Mouse (Mus musculus): ENCODE measurements around the gene Mtln. TPM values are rescaled to one million over a fixed set of nuclear protein-coding genes. Genes with fewer than 3 reads are reported as not detected.

Mtln gene
- total and polyA plus RNA-seq, 3 experiments = 49.6 to 56.7 (median 54.0) TPM

GRCm38 (mm10) chr2:127832103-127832832 lies 40.0 kb upstream of the Mtln start:
- peak overlapping the region; percentile 45 for H3K4me3 ChIP-seq
- no peaks in the 10 kb centered on the region for H3K79me2 ChIP-seq (replicated peaks; ENCODE audit: control insufficient read depth, insufficient read depth, low read length)
- no peaks in the 10 kb centered on the region for H3K4me1 ChIP-seq (ENCODE audit: control insufficient read depth, insufficient read depth, low read length)
- H3K27me3 ChIP-seq (ENCODE audit: control insufficient read depth, insufficient read depth, low read length) = no peaks in the 10 kb centered on the region
- TF ChIP-seq EP300 (IDR thresholded peaks at IDR 0.05; ENCODE audit: insufficient read depth, low read depth, low read length) (no peak), CTCF (IDR thresholded peaks at IDR 0.05) (no peak), POLR2A (IDR thresholded peaks at IDR 0.05; ENCODE audit: insufficient read depth, low read depth, low read length) (no peak)
- 31% methylated on average over 11 of the region's 11 CpGs for WGBS
- intact Hi-C loops (cut with DNase I) = no loop called here
- no peaks in the 10 kb centered on the region for H3K36me3 ChIP-seq (ENCODE audit: control insufficient read depth, insufficient read depth, low read length)
- DNase-seq = no peak
- H3K9ac ChIP-seq (ENCODE audit: low read depth, low read length) = no peak overlapping the region
- H3K27ac ChIP-seq = no peak overlapping the region

DNA sequence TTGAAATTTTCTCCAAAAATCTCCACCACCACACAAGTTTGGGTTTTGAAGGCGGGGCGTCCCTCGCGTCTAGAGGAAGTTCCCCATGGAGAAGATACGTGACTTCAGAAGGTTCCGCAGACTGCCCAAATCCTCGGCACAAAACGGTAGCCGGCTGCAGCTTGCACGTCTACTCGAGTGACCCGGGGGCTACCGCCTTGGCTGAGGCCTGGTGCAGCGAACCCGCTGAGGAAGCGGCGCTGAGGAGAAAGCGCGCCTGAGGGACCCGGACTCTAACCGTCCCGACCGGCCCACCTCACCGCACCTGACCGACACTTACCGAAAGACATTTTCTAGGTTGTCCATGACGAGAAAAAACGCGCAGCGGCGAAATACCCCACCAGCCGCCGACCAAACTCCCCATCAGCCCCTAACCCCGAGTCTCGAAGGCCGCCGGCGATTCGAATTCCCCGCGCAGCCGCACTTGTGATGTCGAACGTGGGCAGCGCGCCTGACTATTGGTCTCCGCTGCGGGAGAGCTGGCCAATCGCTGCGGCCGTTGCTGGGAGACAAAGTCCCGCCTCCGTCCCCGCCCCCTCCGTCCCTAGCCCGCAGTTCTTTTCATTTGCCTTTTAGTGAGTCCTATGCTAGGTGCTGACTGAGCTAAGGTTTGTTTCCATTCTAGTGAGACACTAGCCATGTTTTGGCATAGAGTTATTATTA lies 39.3 kb upstream of the Mtln start, which contains the start of gene Bub1:
TSS of gene Bub1 (minus strand) at position 465 of the 702 bp plus-strand sequence.
- Histone ChIP-seq H3K27ac (no peak within 1 kb of the TSS), H3K27me3 (ENCODE audit: control insufficient read depth, insufficient read depth, low read length) (no peaks in the 10 kb centered on the region), H3K4me3 (peak within 1 kb of the TSS; percentile 45), H3K4me1 (ENCODE audit: control insufficient read depth, insufficient read depth, low read length) (no peaks in the 10 kb centered on the region), H3K36me3 (ENCODE audit: control insufficient read depth, insufficient read depth, low read length) (no peaks in the 10 kb centered on the region), H3K79me2 (replicated peaks; ENCODE audit: control insufficient read depth, insufficient read depth, low read length) (no peaks in the 10 kb centered on the region), H3K9ac (ENCODE audit: low read depth, low read length) (peak within 1 kb of the TSS; percentile 42; the same call in 1 of the 2 replicates)
- TF ChIP-seq EP300 (IDR thresholded peaks at IDR 0.05; ENCODE audit: insufficient read depth, low read depth, low read length) (no peak), CTCF (IDR thresholded peaks at IDR 0.05) (peak; percentile 37)
- peak; percentile 92 to 93 for DNase-seq
- WGBS = under 1% methylated on average over 56 of the region's 56 CpGs
- intact Hi-C loops (cut with DNase I) = no loop called here

GRCm38 (mm10) chr2:127789651-127790270 lies 2.5 kb downstream of the Mtln start:
- Histone ChIP-seq H3K27ac (no peak overlapping the region), H3K79me2 (replicated peaks; ENCODE audit: control insufficient read depth, insufficient read depth, low read length) (no peaks in the 10 kb centered on the region), H3K36me3 (ENCODE audit: control insufficient read depth, insufficient read depth, low read length) (peaks cover 4% of the 10 kb centered on the region), H3K9ac (ENCODE audit: low read depth, low read length) (peak overlapping the region; percentile 92; the same call in 1 of the 2 replicates), H3K4me1 (ENCODE audit: control insufficient read depth, insufficient read depth, low read length) (peaks cover 4% of the 10 kb centered on the region), H3K27me3 (ENCODE audit: control insufficient read depth, insufficient read depth, low read length) (no peaks in the 10 kb centered on the region), H3K4me3 (no peak overlapping the region)
- TF ChIP-seq POLR2A (IDR thresholded peaks at IDR 0.05; ENCODE audit: insufficient read depth, low read depth, low read length) (no peak), CTCF (IDR thresholded peaks at IDR 0.05) (no peak), EP300 (IDR thresholded peaks at IDR 0.05; ENCODE audit: insufficient read depth, low read depth, low read length) (no peak)
- intact Hi-C loops (cut with DNase I) = no loop called here
- WGBS = 41% methylated on average over 9 of the region's 9 CpGs
- no peak for DNase-seq

GRCm38 (mm10) chr2:127789138-127789537 lies 3.1 kb downstream of the Mtln start:
- H3K27me3 ChIP-seq (ENCODE audit: control insufficient read depth, insufficient read depth, low read length) = no peaks in the 10 kb centered on the region
- peak overlapping the region; percentile 92 for H3K9ac ChIP-seq (ENCODE audit: low read depth, low read length)
- TF ChIP-seq EP300 (IDR thresholded peaks at IDR 0.05; ENCODE audit: insufficient read depth, low read depth, low read length) (no peak), POLR2A (IDR thresholded peaks at IDR 0.05; ENCODE audit: insufficient read depth, low read depth, low read length) (no peak), CTCF (IDR thresholded peaks at IDR 0.05) (no peak)
- peak overlapping the region; percentile 63 for H3K27ac ChIP-seq
- intact Hi-C loops (cut with DNase I) = no loop called here
- peaks cover 4% of the 10 kb centered on the region for H3K36me3 ChIP-seq (ENCODE audit: control insufficient read depth, insufficient read depth, low read length)
- DNase-seq = no peak
- peaks cover 4% of the 10 kb centered on the region for H3K4me1 ChIP-seq (ENCODE audit: control insufficient read depth, insufficient read depth, low read length)
- H3K79me2 ChIP-seq (replicated peaks; ENCODE audit: control insufficient read depth, insufficient read depth, low read length) = no peaks in the 10 kb centered on the region
- peak overlapping the region; percentile 65 for H3K4me3 ChIP-seq
- WGBS = 6% methylated on average over 11 of the region's 11 CpGs

GRCm38 (mm10) chr2:127788440-127789116 lies 3.7 kb downstream of the Mtln start, which contains the start of gene Nphp1:
TSS of gene Nphp1 (minus strand) at chr2:127788897.
- Histone ChIP-seq H3K27ac (peak within 1 kb of the TSS; percentile 63), H3K27me3 (ENCODE audit: control insufficient read depth, insufficient read depth, low read length) (no peaks in the 10 kb centered on the region), H3K4me3 (peak within 1 kb of the TSS; percentile 65), H3K4me1 (ENCODE audit: control insufficient read depth, insufficient read depth, low read length) (peaks cover 4% of the 10 kb centered on the region), H3K36me3 (ENCODE audit: control insufficient read depth, insufficient read depth, low read length) (peaks cover 4% of the 10 kb centered on the region), H3K9ac (ENCODE audit: low read depth, low read length) (peak within 1 kb of the TSS; percentile 92), H3K79me2 (replicated peaks; ENCODE audit: control insufficient read depth, insufficient read depth, low read length) (no peaks in the 10 kb centered on the region)
- intact Hi-C loops (cut with DNase I) = no loop called here
- DNase-seq = peak; percentile 89 to 91
- no peak for TF ChIP-seq CTCF (IDR thresholded peaks at IDR 0.05)
- TF ChIP-seq EP300 (IDR thresholded peaks at IDR 0.05; ENCODE audit: insufficient read depth, low read depth, low read length) = 0 out of 2 replicates have a peak, but pooled peaks have one; percentile 10
- peak; percentile 42; the same call in 1 of the 2 replicates for TF ChIP-seq POLR2A (IDR thresholded peaks at IDR 0.05; ENCODE audit: insufficient read depth, low read depth, low read length)
- whole genome bisulfite sequencing = 1% methylated on average over 40 of the region's 40 CpGs

All from heart, adult 2 months (tissue).